Mouse (Mus musculus): ENCODE results near the gene Eaf2.

Gene Eaf2

DNA sequence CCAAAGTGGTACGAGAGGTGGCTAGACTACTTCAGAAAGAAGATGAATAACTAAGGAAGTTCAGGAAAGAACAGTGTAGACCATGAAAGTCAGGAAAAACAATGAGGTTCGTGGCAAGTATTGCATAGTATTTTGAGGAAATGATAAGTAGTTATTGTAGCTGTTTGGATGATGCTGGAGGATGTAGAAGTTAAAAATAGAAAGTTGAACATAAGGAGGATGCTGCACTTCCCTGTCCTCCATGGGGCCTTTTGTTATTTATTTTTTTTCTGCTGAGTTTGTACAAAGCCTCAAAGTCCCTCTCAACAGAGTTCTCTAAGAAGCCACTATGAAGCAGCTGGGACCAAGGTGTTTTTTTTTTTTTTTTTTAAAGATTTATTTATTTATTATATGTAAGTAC lies 127.0 kb downstream of the Eaf2 start:
- no peak for DNase-seq

DNA sequence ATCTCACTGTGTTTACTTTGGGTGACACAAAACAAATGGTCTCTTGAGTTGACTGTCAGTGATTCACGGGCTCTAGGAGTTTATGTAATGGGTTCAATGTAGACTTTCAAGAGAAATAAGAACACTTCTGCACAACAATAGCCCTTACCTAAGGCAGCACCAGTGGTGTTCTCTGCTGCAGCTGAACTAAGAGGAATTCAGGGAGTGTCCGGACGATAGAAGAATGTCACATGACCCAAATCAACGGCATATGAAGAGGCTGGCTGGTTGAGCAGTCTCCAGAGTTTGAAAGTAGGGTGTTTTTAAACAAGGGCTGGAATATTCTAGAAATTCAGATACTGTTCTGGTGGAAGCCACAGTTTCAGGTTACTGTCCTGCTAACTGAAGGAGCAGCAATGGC lies 127.7 kb downstream of the Eaf2 start:
- DNase-seq: no peak

GRCm38 (mm10) chr16:36743580-36743979 lies 131.2 kb downstream of the Eaf2 start:
- no peak for DNase-seq

All from cerebellum, adult 9-11 months (tissue).